12 mouse cellular contexts compared by ENCODE assay signal in the genomic region with DNA sequence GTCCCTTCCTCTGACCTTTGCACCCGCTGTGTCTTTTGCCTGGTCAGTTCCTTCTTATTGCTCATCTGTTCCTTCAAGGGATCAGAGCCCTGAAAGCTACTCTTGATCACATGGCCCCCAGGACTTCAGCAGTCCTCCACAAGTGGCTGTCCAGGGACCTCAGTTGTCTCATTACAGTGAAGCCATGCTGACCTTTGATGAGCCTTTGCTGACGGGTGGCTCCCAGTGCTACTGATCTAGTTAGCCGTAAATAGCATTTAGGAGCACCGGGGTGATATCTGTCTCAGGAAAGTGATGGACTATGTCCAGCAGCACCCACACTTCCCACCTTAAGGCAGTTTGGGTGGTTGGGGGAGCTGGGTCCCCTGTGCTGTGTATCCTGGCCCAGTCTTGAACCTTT.
"Had no signal": no experiment of that assay in that cellular context is flagged by ENCODE, and none has a peak within 500 bp of the region (broad histone marks: within the 10 kb centered on the region; RNA-seq: fewer than 3 reads in every experiment).

No protein-coding gene starts in this region.

- DNase-seq: kidney, adult 11 months; kidney, adult 9 months; left cerebral cortex, postnatal 4 days; midbrain, embryonic 14.5 days; right cerebral cortex, postnatal 4 days; thymus, adult 18-20 months; thymus, postnatal 25 days had no signal

- H3K4me3 ChIP-seq: liver, embryonic 12.5 days; lung, embryonic 15.5 days; myocyte; neural tube, embryonic 15.5 days had no signal

- H3K9me3 ChIP-seq: liver, embryonic 12.5 days; lung, embryonic 15.5 days; neural tube, embryonic 15.5 days had no signal

- H3K4me2 ChIP-seq: liver, embryonic 12.5 days; lung, embryonic 15.5 days; neural tube, embryonic 15.5 days had no signal

- ATAC-seq: liver, embryonic 12.5 days had no signal

- H3K27me3 ChIP-seq: liver, embryonic 12.5 days; lung, embryonic 15.5 days; neural tube, embryonic 15.5 days had no signal

- H3K9ac ChIP-seq: liver, embryonic 12.5 days; lung, embryonic 15.5 days; neural tube, embryonic 15.5 days had no signal

- H3K27ac ChIP-seq: kidney, postnatal 0 days; liver, embryonic 12.5 days; neural tube, embryonic 15.5 days had no signal
